Mouse (Mus musculus): ENCODE data around the gene Grb10.

DNA sequence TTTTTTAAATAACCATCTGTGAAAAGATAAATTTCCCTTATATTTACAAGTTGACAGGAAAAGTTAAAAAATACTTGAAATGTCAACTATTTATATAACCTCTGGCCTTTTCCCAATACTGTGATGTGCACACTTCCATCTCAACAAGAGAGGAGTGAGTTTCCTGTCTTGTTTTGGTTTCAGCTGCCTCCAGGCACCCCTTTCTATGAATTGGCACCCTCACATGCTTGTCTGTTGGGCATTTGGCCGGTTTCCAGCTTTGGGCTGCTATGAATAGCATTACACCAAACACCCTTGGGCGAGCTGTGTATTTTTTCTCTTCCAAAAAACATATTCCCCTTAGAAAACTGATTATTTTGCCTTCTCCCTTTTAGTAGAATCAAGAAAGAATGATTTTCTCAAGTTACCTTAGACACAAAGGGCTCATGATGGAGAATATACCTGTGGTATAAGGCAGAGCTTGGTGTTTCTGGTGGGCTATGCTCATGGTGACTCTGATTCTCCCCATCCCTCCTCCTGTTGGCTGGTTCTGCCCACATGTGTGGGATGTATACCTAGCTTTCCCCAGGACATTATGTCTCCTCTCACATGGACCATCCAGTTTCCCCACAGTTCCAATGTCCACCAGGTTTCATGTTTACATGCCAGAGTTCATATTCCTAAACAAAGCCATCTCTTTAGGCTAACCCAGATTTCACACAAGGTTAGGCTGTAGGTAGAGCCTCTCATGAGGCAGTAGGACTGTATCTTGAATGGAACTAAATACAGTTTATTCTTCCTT, 10.3 kb upstream of the Grb10 start:
- TF ChIP-seq POLR2A (IDR thresholded peaks at IDR 0.05; ENCODE audit: low read depth, low read length) (no peak), CTCF (IDR thresholded peaks at IDR 0.05; ENCODE audit: borderline replicate concordance, insufficient read depth, low read length) (no peak)
